Mouse (Mus musculus) adipocyte (in vitro differentiated cells): ENCODE results near the gene Lcor.

Source experiments
- DNase-seq: peaks from one replicate; pipeline ENCODE4 v3.0.0-alpha.2; 2016; ENCODE audit warnings: low spot score

The Lcor gene

GRCm38 (mm10) chr19:41476530-41477249 is 5.7 kb upstream of the Lcor start:
- no peak for DNase-seq

GRCm38 (mm10) chr19:41481030-41481886 is 1.2 kb upstream of the Lcor start:
- DNase-seq, result peak; percentile 83

- no peak for DNase-seq
Observed at GRCm38 (mm10) chr19:41481887-41482189, 599 bp upstream of the Lcor start.

GRCm38 (mm10) chr19:41482909-41483444 is 540 bp downstream of the Lcor start:
- DNase-seq, result peak; percentile 73

GRCm38 (mm10) chr19:41483445-41484040 is 1.1 kb downstream of the Lcor start:
- peak; percentile 37 for DNase-seq

GRCm38 (mm10) chr19:41484361-41484760 is 1.9 kb downstream of the Lcor start:
- peak; percentile 45 for DNase-seq

GRCm38 (mm10) chr19:41495382-41496032 is 13.1 kb downstream of the Lcor start:
- DNase-seq, result no peak

- no peak for DNase-seq
Observed at GRCm38 (mm10) chr19:41496058-41496457, 13.6 kb downstream of the Lcor start.

- DNase-seq, result no peak
Observed at GRCm38 (mm10) chr19:41507872-41508271, 25.4 kb downstream of the Lcor start.

- no peak for DNase-seq
Observed at GRCm38 (mm10) chr19:41514836-41515235, 32.4 kb downstream of the Lcor start.

- no peak for DNase-seq
Observed at GRCm38 (mm10) chr19:41515549-41515948, 33.1 kb downstream of the Lcor start.

GRCm38 (mm10) chr19:41517006-41517405 is 34.6 kb downstream of the Lcor start:
- no peak for DNase-seq

GRCm38 (mm10) chr19:41519121-41519520 is 36.7 kb downstream of the Lcor start:
- DNase-seq, result no peak

- no peak for DNase-seq
Observed at GRCm38 (mm10) chr19:41522246-41522645, 39.8 kb downstream of the Lcor start.

- DNase-seq, result peak; percentile 49
Observed at GRCm38 (mm10) chr19:41523798-41524563, 41.5 kb downstream of the Lcor start.

GRCm38 (mm10) chr19:41529169-41529568 is 46.7 kb downstream of the Lcor start:
- no peak for DNase-seq

GRCm38 (mm10) chr19:41534021-41534420 is 51.6 kb downstream of the Lcor start:
- no peak for DNase-seq

GRCm38 (mm10) chr19:41556981-41557380 is 74.5 kb downstream of the Lcor start:
- no peak for DNase-seq

- no peak for DNase-seq
Observed at GRCm38 (mm10) chr19:41557491-41557890, 75.1 kb downstream of the Lcor start.

GRCm38 (mm10) chr19:41558891-41559486 is 76.6 kb downstream of the Lcor start:
- no peak for DNase-seq

- DNase-seq, result no peak
Observed at GRCm38 (mm10) chr19:41560856-41561255, 78.4 kb downstream of the Lcor start.
